Mouse (Mus musculus) forelimb bud, embryonic 11.5 days (tissue): ENCODE data around the gene 2810408A11Rik.

Experiments
- DNase-seq: peaks from one replicate; pipeline ENCODE4 v3.0.0-alpha.2; 2012; ENCODE audit warnings: low read depth, low spot score

Gene 2810408A11Rik

DNA sequence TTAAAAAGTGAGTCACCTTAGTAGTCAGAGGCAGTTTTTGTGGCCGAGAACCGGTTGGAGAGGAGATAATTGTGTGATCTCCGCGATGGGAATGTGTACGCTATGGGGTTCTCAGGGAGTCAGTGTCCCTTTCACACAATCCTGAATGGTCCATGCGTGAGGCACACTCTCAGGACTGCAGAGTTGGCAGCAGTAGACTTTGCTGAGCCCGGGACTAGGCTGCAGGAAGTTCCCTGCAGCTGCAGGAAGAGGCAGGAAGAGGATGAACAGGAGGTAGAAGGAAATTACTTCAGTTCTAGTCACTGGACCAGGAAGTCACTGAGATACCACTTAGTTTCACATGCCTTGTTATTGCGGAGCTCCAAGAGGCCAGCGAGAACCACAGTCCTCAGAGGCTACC lies 51.7 kb downstream of the 2810408A11Rik start:
- DNase-seq = no peak

DNA sequence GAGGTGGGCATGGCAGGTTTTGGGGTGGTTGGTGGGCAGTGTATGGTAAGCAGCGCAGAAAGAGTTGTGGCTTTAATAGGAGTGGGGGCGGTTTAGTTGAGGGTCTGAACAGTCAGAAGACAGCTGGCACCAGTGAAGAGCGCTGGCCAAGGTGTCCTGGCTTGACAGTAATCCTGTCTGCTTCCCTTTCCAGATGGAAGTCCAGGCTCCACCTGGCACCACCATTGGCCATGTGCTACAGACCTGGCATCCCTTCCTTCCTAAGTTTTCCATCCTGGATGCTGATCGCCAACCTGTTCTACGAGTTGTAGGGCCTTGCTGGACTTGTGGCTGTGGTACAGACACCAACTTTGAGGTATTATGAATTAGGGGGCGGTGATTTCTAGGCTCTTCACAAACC lies 52.8 kb downstream of the 2810408A11Rik start:
- DNase-seq = no peak
